Mouse (Mus musculus) fibroblast of lung, adult 2 months (primary cell): ENCODE data around the gene Tmcc1.
A peak's percentile ranks its signal among the peaks of the same experiment; 100 is the strongest.
"Not testable (repeated sequence)": the region's sequence is repeated elsewhere in the genome, so short reads cannot be mapped to it uniquely, and the experiment has no call there.

Source experiments
- DNase-seq: peaks from one replicate; pipeline ENCODE4 v3.0.0-alpha.2; 2011; ENCODE audit warnings: low read depth

Tmcc1 gene

GRCm38 (mm10) chr6:116141696-116142095, 51.6 kb downstream of the Tmcc1 start:
- DNase-seq, result no peak

- no peak for DNase-seq
Observed at GRCm38 (mm10) chr6:116140782-116141181, 52.5 kb downstream of the Tmcc1 start.

- DNase-seq, result no peak
Observed at GRCm38 (mm10) chr6:116139143-116139856, 54.0 kb downstream of the Tmcc1 start.

GRCm38 (mm10) chr6:116135971-116136632, 57.2 kb downstream of the Tmcc1 start:
- no peak for DNase-seq

GRCm38 (mm10) chr6:116133756-116134155, 59.5 kb downstream of the Tmcc1 start:
- DNase-seq, result no peak

GRCm38 (mm10) chr6:116131771-116132170, 61.5 kb downstream of the Tmcc1 start:
- DNase-seq, result no peak

GRCm38 (mm10) chr6:116128710-116129109, 64.6 kb downstream of the Tmcc1 start:
- no peak for DNase-seq

GRCm38 (mm10) chr6:116127918-116128443, 65.3 kb downstream of the Tmcc1 start:
- no peak for DNase-seq

GRCm38 (mm10) chr6:116126577-116126976, 66.7 kb downstream of the Tmcc1 start:
- DNase-seq, result no peak

- no peak for DNase-seq
Observed at GRCm38 (mm10) chr6:116122881-116123280, 70.4 kb downstream of the Tmcc1 start.

- DNase-seq, result no peak
Observed at GRCm38 (mm10) chr6:116119669-116120068, 73.6 kb downstream of the Tmcc1 start.

- DNase-seq, result not testable (repeated sequence)
Observed at GRCm38 (mm10) chr6:116116634-116117033, 76.7 kb downstream of the Tmcc1 start.

- no peak for DNase-seq
Observed at GRCm38 (mm10) chr6:116110588-116110987, 82.7 kb downstream of the Tmcc1 start.

GRCm38 (mm10) chr6:116107471-116108358, 85.6 kb downstream of the Tmcc1 start:
- peak; percentile 48 for DNase-seq

GRCm38 (mm10) chr6:116106967-116107470, 86.3 kb downstream of the Tmcc1 start:
- no peak for DNase-seq

GRCm38 (mm10) chr6:116097579-116097978, 95.7 kb downstream of the Tmcc1 start:
- DNase-seq, result no peak

GRCm38 (mm10) chr6:116089402-116089801, 103.9 kb downstream of the Tmcc1 start:
- no peak for DNase-seq

- DNase-seq, result no peak
Observed at GRCm38 (mm10) chr6:116086036-116086435, 107.2 kb downstream of the Tmcc1 start.

- no peak for DNase-seq
Observed at GRCm38 (mm10) chr6:116082239-116082638, 111.0 kb downstream of the Tmcc1 start.

GRCm38 (mm10) chr6:116081375-116081774, 111.9 kb downstream of the Tmcc1 start:
- no peak for DNase-seq

- DNase-seq, result no peak
Observed at GRCm38 (mm10) chr6:116080756-116081155, 112.5 kb downstream of the Tmcc1 start.

GRCm38 (mm10) chr6:116077608-116078007, 115.7 kb downstream of the Tmcc1 start:
- DNase-seq, result no peak
